Mouse (Mus musculus) left cerebral cortex, adult 18-20 months (tissue): ENCODE results near the gene Slc5a5. TPM values are rescaled to one million over a fixed set of nuclear protein-coding genes. Genes with fewer than 3 reads are reported as not detected.
"Not testable (repeated sequence)": the region's sequence is repeated elsewhere in the genome, so short reads cannot be mapped to it uniquely, and the experiment has no call there.

Experiments
- DNase-seq, 2 experiments: peaks; one replicate each; pipeline ENCODE4 v3.0.0; 2021 to 2022; ENCODE audit warnings: low spot score in 2 of 2, mixed read lengths in 1 of 2
- total RNA-seq, 2 experiments: library from RNA; stranded (reverse); gene quantifications; 2 replicates each; pipeline ENCODE4 v1.2.3; 2021

Gene Slc5a5
- total RNA-seq, 2 experiments from 2014 or later, result 12.8 to 13.0 TPM

DNA sequence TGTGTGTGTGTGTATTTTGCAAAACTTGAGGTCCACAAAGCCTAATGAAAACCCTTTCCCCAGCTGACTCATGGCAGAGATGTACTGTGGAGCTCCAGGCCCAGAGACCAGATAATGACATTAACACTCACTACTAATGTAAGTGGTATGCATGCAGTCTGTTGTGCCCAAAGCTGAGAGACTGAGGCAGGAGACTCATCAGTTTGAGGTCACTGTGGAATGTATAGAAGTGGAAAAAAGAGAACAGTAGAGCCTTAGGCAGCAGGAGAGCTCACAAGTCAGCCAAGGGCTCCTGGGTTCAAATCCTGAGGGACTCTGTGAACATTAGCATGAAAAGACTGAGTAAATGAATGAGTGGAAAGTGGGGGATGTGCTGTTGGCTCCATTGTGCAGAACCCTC, 11.0 kb upstream of the Slc5a5 start:
- no peak for DNase-seq

DNA sequence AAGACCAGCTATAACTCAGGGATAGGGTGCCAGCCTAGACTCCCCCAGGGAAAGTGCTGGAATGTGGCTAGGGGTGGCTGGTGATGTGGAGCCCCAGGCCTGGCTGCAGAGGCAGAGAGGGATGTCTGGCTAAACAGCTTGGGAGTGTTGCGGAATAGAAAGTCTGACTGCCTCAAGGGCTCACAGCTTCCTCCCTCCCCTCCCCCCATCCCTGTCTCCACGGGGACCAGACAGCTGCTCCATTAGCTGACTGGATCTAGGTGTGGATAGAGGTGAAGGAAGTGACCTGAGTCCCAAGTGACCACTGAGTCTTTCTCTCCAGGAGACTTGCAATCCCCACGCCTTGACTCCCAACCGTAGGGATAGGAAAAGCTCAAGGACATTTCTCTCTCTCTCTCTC, 10.6 kb upstream of the Slc5a5 start:
- DNase-seq, result no peak

DNA sequence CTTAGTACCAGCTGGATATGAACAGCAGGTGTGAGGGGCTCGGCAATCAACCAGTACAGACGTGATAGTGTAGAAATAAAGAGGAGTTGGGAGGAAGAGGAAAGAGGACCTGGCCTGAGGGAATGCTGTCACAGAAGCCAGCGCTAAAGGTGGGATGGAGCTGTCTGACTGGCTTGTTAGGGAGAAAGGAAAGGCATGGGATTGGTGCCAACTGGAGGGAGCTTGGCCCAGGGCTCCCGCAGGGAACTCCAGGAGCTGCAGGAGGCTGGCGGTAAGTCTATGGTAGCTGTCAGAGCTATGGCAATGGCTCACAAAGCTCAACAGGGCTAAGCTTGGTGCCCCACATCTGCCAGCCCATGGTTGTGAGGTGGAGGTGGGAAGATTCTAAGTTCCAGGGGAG, 9.7 kb upstream of the Slc5a5 start:
- no peak for DNase-seq

DNA sequence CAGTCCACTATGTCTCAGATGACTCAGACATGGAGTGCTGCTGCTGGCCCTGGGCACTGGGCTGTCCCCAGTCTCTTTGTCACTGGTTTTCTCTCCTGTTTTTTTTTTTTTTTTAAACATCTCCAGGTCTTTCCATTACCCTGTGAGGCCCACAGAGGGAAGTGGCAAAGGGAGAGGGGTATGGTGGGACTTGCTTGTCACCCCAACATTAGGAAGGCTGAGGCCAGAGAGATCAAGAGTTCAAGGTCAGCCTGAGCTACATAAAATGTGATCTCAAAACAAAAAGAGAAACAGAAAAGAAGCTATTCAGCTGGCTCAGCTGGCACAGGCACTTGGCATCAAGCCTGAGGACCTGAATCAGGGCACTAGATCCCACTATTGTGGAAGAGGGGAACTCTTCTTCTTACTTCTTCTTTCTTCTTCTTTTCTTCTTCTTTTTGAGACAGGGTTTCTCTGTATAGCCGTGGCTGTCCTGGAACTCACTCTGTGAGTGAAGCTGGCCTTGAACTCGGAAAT, 8.4 kb upstream of the Slc5a5 start:
- no peak for DNase-seq

DNA sequence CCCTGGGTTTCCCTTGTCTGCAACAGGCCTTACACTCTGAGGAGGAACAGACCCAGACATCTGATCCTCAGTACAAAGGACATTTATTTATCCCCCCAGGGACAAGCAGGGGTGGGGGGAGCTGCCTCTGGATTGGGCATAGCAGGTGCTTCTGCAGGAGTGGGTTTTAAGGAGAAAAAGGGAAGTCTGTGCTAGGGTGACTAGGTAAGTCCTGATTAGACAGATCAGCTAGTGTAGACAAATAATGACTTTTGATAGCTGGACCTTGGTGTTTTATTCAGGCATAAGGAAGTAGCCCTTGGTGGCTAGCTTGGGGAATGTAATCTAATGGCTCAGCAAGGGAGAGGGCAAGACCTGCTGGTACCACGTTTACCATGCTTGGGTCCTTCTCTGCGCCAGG, 6.7 kb upstream of the Slc5a5 start:
- no peak for DNase-seq

DNA sequence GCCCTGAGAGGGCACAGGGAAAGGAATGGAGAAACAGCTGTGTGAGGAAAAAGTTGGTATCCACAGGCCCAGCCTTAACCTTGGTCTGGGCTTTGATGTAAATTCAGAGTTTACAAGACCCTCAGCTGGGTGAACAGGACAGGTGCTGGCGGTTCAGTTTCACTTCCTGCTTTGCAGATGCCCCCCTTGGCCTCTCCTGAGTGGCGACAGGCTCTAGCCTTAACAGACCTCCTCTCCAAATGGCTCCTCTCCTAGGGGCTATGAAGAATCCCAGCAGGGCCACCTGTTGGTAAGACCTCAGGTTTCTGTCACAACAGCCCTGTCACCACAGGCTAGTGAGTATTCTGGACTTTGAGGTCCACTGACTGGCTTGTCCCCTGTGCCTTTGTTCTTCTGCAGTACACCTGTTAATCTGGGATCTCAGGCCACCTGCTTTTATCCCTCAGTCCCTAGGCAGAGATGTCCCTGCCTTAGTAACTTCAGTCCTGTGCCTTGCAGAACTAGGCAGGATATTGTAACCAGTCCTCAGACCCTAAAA, 6.2 kb upstream of the Slc5a5 start:
- no peak for DNase-seq

DNA sequence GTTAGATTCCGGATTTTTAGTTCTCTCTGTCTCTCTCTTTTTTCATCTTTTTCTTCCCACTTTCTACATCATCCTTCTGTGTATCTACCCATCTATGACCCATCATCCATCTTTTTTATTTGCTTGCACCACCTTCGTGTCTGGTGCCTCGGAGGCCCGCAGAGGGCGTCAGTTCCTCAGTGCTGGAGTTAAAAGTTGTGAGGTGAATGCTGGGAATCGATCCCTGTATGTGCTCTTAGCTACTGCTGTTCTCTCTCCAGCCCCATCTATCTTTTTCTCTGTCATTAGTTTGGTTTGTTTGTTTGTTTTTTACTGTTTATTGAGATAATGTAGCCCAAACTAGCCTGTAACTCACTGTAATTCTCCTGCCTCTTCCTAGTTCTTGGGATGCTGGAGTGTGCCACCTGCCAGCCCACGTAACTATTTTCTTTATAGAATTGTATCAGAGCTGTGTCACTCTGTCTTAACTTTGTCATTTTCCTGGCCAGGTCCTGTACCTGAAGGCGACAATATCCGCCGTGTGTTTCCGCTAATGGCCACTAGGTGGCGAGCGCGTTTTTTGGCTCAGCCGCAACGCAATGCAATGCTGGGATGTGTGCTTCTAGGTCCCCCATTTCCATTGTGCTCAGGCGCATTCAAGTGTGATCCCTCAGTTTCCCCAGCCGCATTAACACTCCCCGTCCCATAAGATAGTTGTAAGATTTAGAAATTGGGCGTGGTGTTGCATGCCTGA, 5.3 kb upstream of the Slc5a5 start:
- peak; percentile 83 to 88 for DNase-seq

DNA sequence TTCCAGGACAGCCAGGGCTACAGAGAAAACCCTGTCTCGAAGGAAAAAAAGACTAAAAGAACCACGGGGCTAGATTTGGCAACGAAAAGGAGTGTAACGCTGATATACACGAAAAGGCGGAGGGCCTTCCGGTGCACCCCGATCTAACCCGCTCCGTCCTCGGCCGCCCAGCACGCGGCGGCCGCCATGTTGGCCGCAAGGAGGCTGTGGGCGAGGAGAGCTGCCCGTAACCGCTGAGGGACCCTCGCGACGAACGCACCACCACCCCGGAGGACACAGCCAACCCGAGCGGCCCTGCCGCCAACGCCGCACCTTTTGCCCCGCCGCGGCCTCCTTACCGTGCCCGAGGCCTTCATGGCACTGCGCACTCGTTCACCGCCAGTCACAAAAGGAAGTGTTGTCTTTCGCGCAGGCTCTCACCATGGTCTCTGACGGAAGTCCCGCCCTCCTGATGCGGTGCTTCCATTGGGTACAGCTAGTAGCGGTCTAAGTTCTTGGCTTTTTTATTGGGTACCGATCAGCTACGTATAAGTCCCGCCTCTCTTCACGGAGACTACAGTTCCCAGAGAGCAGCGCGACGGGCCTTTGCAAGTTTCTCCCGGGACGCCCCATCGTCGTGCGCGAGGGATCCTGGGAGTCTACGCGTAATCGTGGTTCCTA, 4.6 kb upstream of the Slc5a5 start, which contains the start of gene Rpl18a:
Gene Rpl18a (minus strand): TSS at position 392 of the 660 bp plus-strand sequence.
- peak; percentile 95 to 97 for DNase-seq

DNA sequence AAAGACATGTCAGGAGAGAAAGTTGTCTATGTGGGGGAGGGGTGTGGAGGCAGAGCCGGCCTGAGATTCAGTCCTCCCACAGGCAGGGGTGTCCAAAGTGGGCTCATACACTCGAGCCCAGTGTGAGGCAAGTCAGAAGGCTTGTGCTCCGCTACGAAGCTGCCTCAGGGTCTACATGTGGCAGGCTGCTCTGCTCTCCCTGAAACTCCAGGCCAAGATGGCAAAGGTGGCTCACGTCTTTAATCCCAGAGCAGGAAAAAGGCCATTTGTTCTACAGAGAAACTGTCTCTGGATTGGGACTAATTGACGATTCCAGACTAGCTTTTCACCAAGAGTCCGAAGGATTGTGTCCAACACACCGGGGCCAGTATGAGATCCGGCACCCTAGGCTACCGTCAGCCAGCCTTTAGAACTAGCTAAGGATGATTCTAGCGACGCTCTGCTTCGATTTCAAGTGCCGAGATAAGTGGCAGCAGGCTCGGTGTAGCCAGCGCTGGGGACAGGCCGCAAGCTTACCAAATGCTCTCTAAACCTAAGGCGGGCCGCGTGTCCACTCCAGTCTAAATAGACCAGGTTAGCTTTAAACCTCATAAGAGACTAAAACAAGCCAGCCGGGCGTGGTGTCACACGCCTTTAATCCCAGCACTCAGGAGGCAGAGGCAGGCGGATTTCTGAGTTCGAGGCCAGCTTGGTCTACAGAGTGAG, 3.9 kb upstream of the Slc5a5 start:
- no peak for DNase-seq

DNA sequence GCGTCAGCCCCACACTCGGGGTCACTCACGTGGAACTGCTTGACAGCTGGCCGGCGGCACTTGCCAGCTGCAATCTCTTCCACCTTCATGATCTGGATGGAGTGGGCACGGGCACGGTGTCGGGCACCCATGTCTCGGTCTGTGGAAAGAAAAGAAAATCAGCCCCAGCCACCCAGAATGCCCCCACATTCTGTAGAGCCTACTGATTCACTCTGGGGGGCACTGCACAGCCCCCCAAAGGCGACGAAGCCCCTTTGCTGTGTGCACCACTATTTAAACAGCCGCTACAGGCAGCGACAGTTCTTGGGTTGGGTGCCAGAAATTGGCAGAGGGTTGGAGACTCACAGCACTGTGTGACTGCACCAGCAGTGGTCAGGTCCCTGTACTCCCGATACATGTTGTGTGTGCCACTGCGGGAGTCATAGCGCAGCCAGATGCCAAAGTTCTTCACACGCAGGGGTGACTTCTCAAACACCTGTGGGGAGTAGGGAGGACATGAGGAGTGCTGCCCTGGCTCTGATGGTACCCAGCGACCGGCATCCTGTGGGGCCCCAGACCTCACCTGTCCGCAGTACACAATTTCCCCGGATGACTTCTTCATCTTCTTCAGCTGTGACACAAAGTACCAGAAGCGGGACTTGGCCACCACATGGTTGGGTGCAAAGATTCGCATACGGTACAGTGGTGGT, 3.2 kb upstream of the Slc5a5 start:
- DNase-seq, result not testable (repeated sequence)

DNA sequence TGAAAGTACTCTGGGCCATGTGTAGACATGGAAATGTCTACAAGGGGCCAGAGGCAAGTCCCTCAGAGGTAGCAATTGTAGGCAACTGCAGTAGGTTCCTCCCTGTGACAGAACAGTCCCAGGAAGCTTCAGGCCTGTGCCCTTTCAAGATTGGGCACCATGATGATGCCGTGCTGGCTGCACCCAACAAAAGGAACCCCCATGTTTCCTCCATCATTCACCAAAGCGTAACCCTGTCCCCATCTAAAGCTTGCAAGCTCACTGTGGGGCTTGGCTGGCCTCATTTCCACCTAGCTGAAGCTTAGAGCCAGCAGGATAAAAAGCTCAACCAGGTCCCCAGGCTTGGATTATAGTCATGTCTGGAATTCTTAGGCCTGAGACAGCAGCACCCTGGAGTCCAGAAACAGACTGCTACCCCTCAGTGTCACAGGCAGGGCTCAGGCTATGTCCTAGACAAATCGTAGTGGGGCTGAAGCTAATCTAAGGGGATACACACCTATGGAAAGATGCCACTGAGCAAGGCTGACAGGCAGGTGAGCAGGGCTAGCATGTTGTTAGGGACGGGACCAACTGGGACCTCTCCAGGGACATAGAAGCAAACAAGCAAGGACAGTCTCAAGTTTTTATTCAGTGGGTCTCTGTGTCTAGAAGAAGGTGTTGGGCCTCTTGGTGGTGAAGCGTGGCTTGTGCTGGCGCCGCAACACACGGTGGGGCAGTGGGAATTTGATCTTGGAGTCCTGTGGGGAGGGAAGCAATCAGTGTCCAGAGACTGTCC, 2.4 kb upstream of the Slc5a5 start:
- DNase-seq, result no peak

DNA sequence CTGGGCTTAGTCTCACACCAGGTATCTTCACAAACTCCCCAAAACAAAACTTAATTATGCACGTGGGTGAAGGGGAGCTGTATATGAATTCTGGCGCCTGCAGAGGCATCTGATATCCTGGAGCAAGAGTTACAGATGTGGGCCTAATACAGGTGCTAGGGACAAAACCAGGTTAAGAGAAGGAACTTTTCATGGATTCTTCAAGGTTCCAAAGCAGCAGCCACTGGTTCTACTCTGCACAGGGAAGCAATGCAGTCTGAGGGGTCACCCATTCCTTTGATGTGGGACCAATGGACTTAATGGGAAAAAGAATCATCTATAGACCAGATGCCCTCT, 1.8 kb upstream of the Slc5a5 start:
- no peak for DNase-seq

DNA sequence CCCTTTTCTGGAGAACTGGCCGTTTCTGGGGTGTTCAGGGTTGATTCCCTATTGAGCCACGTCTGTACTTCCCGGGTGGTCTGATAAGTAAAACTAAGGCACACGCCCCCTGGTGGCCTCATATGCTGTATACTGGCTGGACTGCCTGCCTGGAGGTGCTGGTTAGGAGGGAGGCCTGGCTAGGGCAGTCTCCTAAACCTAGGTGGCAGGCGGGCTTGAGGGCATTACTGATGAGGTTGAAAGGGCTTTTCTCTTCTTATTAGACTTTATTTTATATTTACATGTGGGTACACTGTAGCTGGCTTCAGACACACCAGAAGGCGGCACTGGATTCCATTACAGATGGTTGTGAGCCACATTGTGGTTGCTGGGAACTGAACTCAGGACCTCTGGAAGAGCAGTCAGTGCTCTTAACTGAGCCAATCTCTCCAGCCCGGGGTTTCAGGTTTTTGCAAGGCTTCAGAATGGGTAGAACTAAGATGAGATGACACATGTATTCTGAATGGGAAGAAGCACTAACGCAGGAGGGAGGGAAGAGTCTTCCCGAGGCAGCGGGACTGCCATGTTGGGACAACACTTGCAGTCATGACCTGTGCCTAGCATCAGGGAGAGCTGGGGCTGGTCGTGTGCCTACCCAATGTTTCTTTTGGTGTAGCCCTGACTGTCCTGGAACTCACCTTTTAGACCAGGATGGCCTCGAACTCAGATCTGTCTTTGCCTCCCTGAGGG, 1.3 kb upstream of the Slc5a5 start:
- DNase-seq, result peak in 1 of 2 experiments; percentile 64

DNA sequence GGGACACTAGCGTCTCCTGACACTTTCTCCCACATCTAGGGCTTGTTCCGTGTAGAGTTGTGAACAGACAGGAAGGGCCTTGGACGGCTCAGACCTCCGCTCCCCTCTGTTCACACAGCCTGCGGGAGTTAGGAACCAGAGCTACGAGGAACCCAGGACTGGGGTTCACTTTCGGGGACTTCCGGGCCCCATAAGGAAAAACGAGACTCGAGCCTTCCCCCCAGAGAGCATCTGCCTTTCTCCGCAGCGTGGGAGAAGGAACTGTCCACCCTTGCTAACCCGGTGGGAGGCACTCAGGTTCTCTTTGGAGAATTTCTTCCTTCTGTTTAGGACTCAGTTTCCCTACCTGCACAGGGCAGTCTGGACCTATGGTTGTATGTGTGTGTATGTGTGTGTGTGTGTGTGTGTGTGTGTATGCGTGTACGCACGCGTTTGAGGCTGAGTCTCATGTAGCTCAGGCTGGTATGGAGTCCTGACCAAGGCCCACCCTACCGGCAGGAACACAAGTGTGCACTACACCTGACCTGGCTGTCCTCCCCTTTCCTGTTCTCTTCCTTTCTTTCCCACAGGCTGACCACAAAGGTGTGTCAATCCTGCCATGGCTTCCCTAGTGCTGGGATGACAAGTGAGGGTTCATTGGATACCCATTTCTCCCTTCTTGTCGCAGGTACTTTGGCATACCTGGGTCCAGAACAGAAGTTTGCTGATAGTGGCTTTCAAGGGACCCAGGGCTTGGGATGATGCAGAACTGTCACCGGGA, 519 bp upstream of the Slc5a5 start:
- no peak for DNase-seq

DNA sequence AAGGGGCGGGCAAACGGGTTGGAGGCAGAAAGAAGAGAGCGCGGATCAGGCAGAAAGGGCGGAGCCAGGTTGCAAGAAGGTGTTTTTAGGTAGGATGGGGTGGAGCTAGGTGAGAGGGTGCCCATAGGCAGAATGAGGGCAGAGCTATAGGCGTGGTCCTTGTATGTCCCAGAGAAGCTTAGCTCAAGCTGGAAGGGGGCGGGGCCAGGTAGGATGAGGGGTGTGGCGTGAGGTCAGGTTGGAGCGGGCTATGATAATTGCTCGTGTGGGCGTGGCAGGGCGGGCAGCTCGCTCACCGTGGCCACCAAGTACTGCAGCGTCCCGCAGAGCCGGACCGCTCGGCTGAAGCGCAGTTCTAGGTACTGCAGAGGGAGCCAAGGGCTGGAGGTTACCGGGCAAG, 1.2 kb downstream of the Slc5a5 start:
- DNase-seq, result no peak

DNA sequence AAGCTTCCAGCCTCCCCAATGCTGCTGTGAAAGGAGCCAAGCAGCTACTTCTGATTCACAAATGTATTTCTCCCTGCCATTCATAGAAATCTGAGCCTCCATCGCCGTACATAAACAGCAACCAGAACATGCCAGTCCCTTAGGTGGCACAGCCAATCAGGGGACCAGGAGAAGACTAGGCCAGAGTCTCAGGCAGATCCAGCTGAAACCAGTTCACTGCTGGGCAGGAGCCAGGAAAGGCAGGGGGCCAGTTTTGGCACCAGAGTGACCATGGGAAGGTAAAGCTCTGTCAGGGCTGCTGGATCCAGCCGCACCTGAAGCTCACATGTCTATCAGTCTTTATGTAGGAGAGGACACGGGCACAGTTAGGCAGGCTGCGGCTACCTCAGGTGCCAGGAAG, 1.9 kb downstream of the Slc5a5 start:
- no peak for DNase-seq

DNA sequence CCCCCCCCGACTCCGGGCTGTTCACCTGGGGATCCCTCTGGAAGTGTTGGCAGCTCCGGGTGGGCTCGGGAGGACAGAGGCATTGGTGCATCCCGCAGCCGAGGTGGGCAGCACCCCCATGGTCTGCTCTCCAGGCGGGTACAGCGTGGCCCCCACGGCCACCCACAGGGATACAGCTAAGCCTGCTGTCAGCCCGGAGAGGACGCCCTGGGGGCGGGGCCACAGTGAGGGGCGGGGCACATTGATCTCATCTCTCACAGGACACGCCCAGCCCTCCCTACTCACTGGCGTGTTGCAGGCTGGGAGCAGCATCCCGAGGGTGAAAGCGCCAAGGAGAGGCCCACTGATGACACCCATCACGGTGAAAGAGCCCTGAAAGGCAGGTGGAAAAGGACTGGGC, 4.9 kb downstream of the Slc5a5 start:
- no peak for DNase-seq

DNA sequence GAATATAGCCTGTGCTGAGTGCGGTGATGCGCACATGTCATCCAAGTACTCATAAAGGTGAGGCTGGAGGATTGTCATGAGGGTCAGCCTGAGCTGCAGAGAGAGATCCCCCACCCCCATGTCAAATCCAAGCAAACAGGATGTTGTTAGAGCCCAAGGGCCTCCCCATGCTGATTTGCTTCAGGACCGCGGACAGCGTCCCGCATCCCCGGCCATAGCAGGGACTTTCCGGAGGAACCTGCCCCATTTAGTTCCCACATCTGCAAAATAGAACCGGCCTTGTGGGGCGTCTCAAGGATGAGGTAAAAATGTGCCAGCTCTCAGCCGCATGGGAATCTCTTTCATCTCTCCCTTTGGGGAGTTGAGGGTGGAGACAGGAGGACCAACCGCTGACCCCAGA, 6.9 kb downstream of the Slc5a5 start:
- no peak for DNase-seq

DNA sequence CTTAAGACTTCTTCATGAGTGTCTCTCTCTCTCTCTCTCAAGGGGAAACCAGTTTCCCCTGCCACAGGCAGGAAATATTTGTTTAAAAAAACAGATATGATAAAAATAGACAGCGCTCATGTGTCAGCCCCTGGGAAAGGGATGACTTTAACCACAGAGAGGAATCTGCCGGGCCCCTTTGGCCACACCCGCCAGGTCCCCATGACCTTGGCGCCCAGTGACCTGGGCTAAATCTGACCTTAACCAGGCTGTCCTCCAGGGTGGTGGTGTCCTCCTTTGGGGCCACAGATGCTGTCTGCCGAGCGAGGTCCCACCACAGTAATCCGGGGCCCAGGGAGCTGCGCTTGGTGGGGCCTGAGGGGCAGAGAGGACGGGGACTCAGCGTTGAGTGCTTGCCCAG, 7.9 kb downstream of the Slc5a5 start:
- no peak for DNase-seq
